In genomic region chr6:48047450-48048351, GRCm38 (mm10) we compare ENCODE assay signal across 8 mouse cellular contexts. TPM values are rescaled to one million over a fixed set of nuclear protein-coding genes. Genes with fewer than 3 reads are reported as not detected.
DNase-seq lines count a peak whose midpoint lies in the region; ATAC-seq and TF ChIP-seq lines count a peak whose summit lies in the region.

No protein-coding gene starts in this region.

- no peaks in the 10 kb centered on the region for H3K9me3 ChIP-seq in liver, embryonic 12.5 days (replicated peaks)
- H3K9me3 ChIP-seq in midbrain, postnatal 0 days (ENCODE audit: low read length) = no peaks in the 10 kb centered on the region

- H3K27ac ChIP-seq in liver, embryonic 12.5 days = peak overlapping the region; percentile 82
- peak overlapping the region; percentile 90 for H3K27ac ChIP-seq in midbrain, postnatal 0 days (ENCODE audit: low read depth, low read length)

- TF ChIP-seq CTCF in midbrain, postnatal 0 days (IDR thresholded peaks at IDR 0.05) = no peak

- WGBS in liver, embryonic 12.5 days (ENCODE audit: insufficient replicate concordance) = under 1% methylated on average over 104 of the region's 150 CpGs
- WGBS in midbrain, postnatal 0 days = under 1% methylated on average over 46 of the region's 150 CpGs

- peak overlapping the region; percentile 84 for H3K9ac ChIP-seq in liver, embryonic 12.5 days
- peak overlapping the region; percentile 89 for H3K9ac ChIP-seq in midbrain, postnatal 0 days (replicated peaks; ENCODE audit: low read length, poor library complexity, severe bottlenecking)

- H3K27me3 ChIP-seq in liver, embryonic 12.5 days (replicated peaks) = peaks cover 5% of the 10 kb centered on the region; the same call in 1 of the 2 replicates
- H3K27me3 ChIP-seq in midbrain, postnatal 0 days (ENCODE audit: insufficient read depth, low read length) = no peaks in the 10 kb centered on the region

- peak; percentile 30 to 43 for DNase-seq in spleen, adult 18-20 months
- DNase-seq in spleen, adult 12 weeks (ENCODE audit: low spot score) = no peak
- peak; percentile 65 for DNase-seq in cerebellum, adult 9-11 months
- peak; percentile 4 for DNase-seq in forelimb bud, embryonic 11.5 days (ENCODE audit: low read depth, low spot score)
- peak; percentile 30 for DNase-seq in midbrain, postnatal 0 days (ENCODE audit: low spot score)
- peak; percentile 68 for DNase-seq in testis, postnatal 10 days (ENCODE audit: low spot score)

- peak overlapping the region; percentile 93 for H3K4me2 ChIP-seq in liver, embryonic 12.5 days
- H3K4me2 ChIP-seq in midbrain, postnatal 0 days (ENCODE audit: low read depth, low read length, poor library complexity, severe bottlenecking) = peak overlapping the region; percentile 91

- ATAC-seq in inflammation-experienced regulatory T-cells, adult 6 months = peak; percentile 20
- ATAC-seq in liver, embryonic 12.5 days = peak; percentile 59
- ATAC-seq in midbrain, postnatal 0 days (ENCODE audit: low FRiP score) = peak; percentile 72

- peak overlapping the region; percentile 80 for H3K4me3 ChIP-seq in liver, embryonic 12.5 days
- peak overlapping the region; percentile 84 for H3K4me3 ChIP-seq in midbrain, postnatal 0 days (ENCODE audit: low read depth, low read length)

- H3K4me1 ChIP-seq in liver, embryonic 12.5 days = peaks cover 33% of the 10 kb centered on the region
- H3K4me1 ChIP-seq in midbrain, postnatal 0 days (ENCODE audit: insufficient read depth, low read length) = peaks cover 4% of the 10 kb centered on the region

- peaks cover 23% of the 10 kb centered on the region for H3K36me3 ChIP-seq in liver, embryonic 12.5 days
- H3K36me3 ChIP-seq in midbrain, postnatal 0 days (ENCODE audit: insufficient read depth, low read length) = peaks cover 18% of the 10 kb centered on the region

RNA-seq across cellular contexts. Expression of gene Zfp777, which starts 1.0 kb away (rescaled TPM):
- 1 to 10 TPM; 4.1 to 6.5 (median 5.7) TPM for polyA plus RNA-seq in inflammation-experienced regulatory T-cells, adult 6 months (2017; shearing (Covaris generic))
- polyA plus RNA-seq in liver, embryonic 12.5 days (2016; fragmentation: Nextera tagmentation; extraction: Ambion mirVana) = 4.9 and 5.5 TPM in 2 replicates
- 36.8 and 37.5 TPM in 2 replicates for total RNA-seq in midbrain, postnatal 0 days (2014; rRNA removed)
- 15.8 and 18.1 TPM in 2 replicates for polyA plus RNA-seq in midbrain, postnatal 0 days (2015; fragmentation: Nextera tagmentation; extraction: Ambion mirVana)

RNA-seq across cellular contexts. Expression of gene Zfp746, which starts 38.7 kb away (rescaled TPM):
- 10 to 100 TPM in 1 of 3 experiments, 1 to 10 TPM in 2; 6.9 to 10.9 (median 7.4) TPM for polyA plus RNA-seq in inflammation-experienced regulatory T-cells, adult 6 months (2017; shearing (Covaris generic))
- 10.4 and 10.5 TPM in 2 replicates for polyA plus RNA-seq in liver, embryonic 12.5 days (2016; fragmentation: Nextera tagmentation; extraction: Ambion mirVana)
- 40.0 and 46.7 TPM in 2 replicates for total RNA-seq in midbrain, postnatal 0 days (2014; rRNA removed)
- polyA plus RNA-seq in midbrain, postnatal 0 days (2015; fragmentation: Nextera tagmentation; extraction: Ambion mirVana) = 13.9 and 15.7 TPM in 2 replicates

Comparison
In these comparisons a context has a peak if more than half of its experiments do, and no peak if none do; other contexts are left out.
1. ATAC-seq: peak in every context shown above with its lines; median percentile 72 in midbrain, postnatal 0 days; 59 in liver, embryonic 12.5 days; 20 in inflammation-experienced regulatory T-cells, adult 6 months.